Mouse (Mus musculus) liver, embryonic 18 days (tissue): ENCODE measurements around the gene Rpp21. TPM values are rescaled to one million over a fixed set of nuclear protein-coding genes. Genes with fewer than 3 reads are reported as not detected.

Source experiments
- polyA plus RNA-seq: library from polyadenylated mRNA; depleted of rRNA; stranded (reverse); fragments of >200 nt; gene quantifications from 2 replicates; pipeline ENCODE4 v1.2.3, GENCODE M21; 2012; rRNA removed

Gene Rpp21
- 33.0 and 35.2 TPM in 2 replicates for polyA plus RNA-seq

GRCm38 (mm10) chr17:36257969-36258368 is at the start of gene Rpp21:
TSS of gene Rpp21 (minus strand) at chr17:36258069.

DNA sequence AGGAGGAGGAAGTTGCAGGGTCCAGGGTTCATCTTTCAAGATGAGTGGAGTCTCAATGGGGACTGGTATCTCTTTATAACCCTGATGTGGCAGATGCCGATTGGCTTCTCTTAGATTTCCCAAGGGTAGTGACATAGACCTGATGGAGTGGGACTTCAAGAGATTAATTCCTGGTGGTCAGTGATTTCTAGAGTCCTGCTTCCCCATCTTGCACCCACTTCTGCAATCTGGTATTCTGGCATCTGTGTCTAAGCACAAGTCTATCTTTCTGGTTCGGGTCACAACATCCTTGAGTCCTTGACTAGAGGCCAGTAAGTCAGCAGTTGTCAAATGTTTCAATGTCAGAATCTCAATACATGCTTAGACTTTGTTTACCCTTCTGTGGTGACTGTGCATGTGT is 28.5 kb upstream of the Rpp21 start, which contains the start of gene H2-M10.2:
Gene H2-M10.2, minus strand, starts transcription at position 101 of the 400 bp plus-strand sequence.

GRCm38 (mm10) chr17:36271586-36272256 is 13.9 kb upstream of the Rpp21 start, which contains the start of gene Trim39:
TSS of gene Trim39 (minus strand) at chr17:36272247.

Other genes with a start within 250 kb of the Rpp21 start
- 14.1 and 14.9 TPM in 2 replicates for gene H2-T24, start 237.5 kb downstream of the Rpp21 start, polyA plus RNA-seq
- 112 and 121 TPM in 2 replicates for gene H2-T23, start 225.2 kb downstream of the Rpp21 start, polyA plus RNA-seq
- 14.6 and 16.9 TPM in 2 replicates for gene H2-T22, start 215.3 kb downstream of the Rpp21 start, polyA plus RNA-seq
- gene Gm6034, start 215.1 kb downstream of the Rpp21 start, polyA plus RNA-seq: not detected in 2 replicates
- gene Gm11127, start 199.7 kb downstream of the Rpp21 start, polyA plus RNA-seq: 0.03 and 0.16 TPM in 2 replicates
- 0.01 TPM in 1 of 2 replicates, not detected in the other for gene Gm19684, start 136.4 kb downstream of the Rpp21 start, polyA plus RNA-seq
- gene Gm7030, start 128.6 kb downstream of the Rpp21 start, polyA plus RNA-seq: not detected in 2 replicates
- 0.04 TPM in 1 of 2 replicates, not detected in the other for gene Gm8909, start 89.5 kb downstream of the Rpp21 start, polyA plus RNA-seq
- 0.07 TPM in 1 of 2 replicates, not detected in the other for gene H2-T3, start 67.8 kb downstream of the Rpp21 start, polyA plus RNA-seq
- gene Trim39, start 14.2 kb upstream of the Rpp21 start, polyA plus RNA-seq: 9.4 and 11.7 TPM in 2 replicates
- gene H2-M10.2, start 28.4 kb upstream of the Rpp21 start, polyA plus RNA-seq: not detected in 2 replicates
- gene H2-M10.1, start 68.1 kb upstream of the Rpp21 start, polyA plus RNA-seq: not detected in 2 replicates
- not detected in 2 replicates for gene H2-M10.3, start 110.3 kb upstream of the Rpp21 start, polyA plus RNA-seq
- not detected in 2 replicates for gene H2-M10.4, start 204.3 kb upstream of the Rpp21 start, polyA plus RNA-seq